Mouse (Mus musculus): ENCODE data around the gene Gcdh. TPM values are rescaled to one million over a fixed set of nuclear protein-coding genes. Genes with fewer than 3 reads are reported as not detected.

Gcdh gene
- polyA plus RNA-seq, 2 experiments = 31.4 to 38.9 TPM

DNA sequence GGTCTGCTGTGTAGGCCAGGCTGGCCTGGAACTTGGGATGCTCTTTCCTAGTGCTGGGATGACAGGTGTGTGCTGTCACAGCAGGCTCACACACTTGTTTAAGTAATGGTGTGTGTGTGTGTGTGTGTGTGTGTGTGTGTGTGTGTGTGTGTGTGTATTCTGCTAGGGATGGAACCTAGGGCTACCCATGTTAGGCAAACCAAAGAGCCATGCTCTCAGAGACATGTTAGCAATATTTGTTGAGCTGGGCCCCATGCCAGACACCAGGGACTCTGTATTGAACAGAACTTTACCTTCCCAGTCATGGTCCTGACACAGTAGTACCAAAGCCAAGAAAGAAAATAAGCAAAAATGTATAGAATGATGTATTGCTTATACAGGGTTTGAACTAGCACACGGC lies 33.8 kb upstream of the Gcdh start:
- H3K9ac ChIP-seq (replicated peaks) = no peak overlapping the region
- H3K4me3 ChIP-seq (ENCODE audit: insufficient read depth in 1 of 2, low read depth in 2 of 2, low read length in 2 of 2) = no peak overlapping the region
- TF ChIP-seq EP300 (IDR thresholded peaks at IDR 0.05; ENCODE audit: low read depth) (no peak), CTCF (IDR thresholded peaks at IDR 0.05; ENCODE audit: low read depth) (no peak)
- no peaks in the 10 kb centered on the region for H3K4me1 ChIP-seq (replicated peaks; ENCODE audit: control insufficient read depth in 2 of 2, insufficient read depth in 2 of 2, low read length in 1 of 2)
- H3K27ac ChIP-seq = no peak overlapping the region
- WGBS (ENCODE audit: insufficient replicate concordance) = 54% methylated on average over 1 of the region's 1 CpGs
- H3K4me2 ChIP-seq (ENCODE audit: low read depth) = no peak overlapping the region
- DNase-seq (ENCODE audit: low read depth in 3 of 3, low spot score in 3 of 3) (no peak), ATAC-seq (ENCODE audit: insufficient read depth) (no peak)
- H3K36me3 ChIP-seq (replicated peaks; ENCODE audit: control insufficient read depth, insufficient read depth, low read depth) = no peaks in the 10 kb centered on the region
- no peaks in the 10 kb centered on the region for H3K9me3 ChIP-seq (ENCODE audit: control insufficient read depth, low read length)
- H3K27me3 ChIP-seq (ENCODE audit: control insufficient read depth, insufficient read depth, low read length) = peaks cover 29% of the 10 kb centered on the region

DNA sequence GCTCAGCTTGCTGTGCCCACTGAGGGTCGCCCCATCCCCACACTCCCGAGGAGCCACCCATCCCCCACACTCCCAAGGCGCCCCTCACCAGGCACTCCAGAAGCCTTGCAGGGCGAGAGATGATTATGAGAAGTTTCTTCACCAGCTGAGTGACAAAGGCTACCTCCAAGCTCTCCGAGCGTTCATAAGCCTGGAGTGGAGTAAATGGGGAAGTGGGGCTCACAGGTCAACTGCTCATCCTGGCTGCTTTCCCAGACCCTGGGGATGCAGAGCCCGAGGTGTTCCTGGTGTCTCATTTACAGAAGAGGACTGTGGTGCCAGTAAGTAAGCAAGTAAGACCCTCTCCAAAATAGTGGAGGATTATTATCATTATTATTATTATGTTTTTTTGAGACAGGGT lies 31.8 kb upstream of the Gcdh start:
- no peak for ATAC-seq (ENCODE audit: insufficient read depth)
- Histone ChIP-seq H3K27me3 (ENCODE audit: control insufficient read depth, insufficient read depth, low read length) (peaks cover 16% of the 10 kb centered on the region), H3K27ac (no peak overlapping the region), H3K9me3 (ENCODE audit: control insufficient read depth, low read length) (no peaks in the 10 kb centered on the region), H3K36me3 (replicated peaks; ENCODE audit: control insufficient read depth, insufficient read depth, low read depth) (no peaks in the 10 kb centered on the region), H3K9ac (replicated peaks) (no peak overlapping the region), H3K4me2 (ENCODE audit: low read depth) (no peak overlapping the region), H3K4me3 (ENCODE audit: insufficient read depth in 1 of 2, low read depth in 2 of 2, low read length in 2 of 2) (no peak overlapping the region), H3K4me1 (replicated peaks; ENCODE audit: control insufficient read depth in 2 of 2, insufficient read depth in 2 of 2, low read length in 1 of 2) (no peaks in the 10 kb centered on the region)
- DNase-seq (ENCODE audit: low read depth in 3 of 3, low spot score in 3 of 3) = no peak
- TF ChIP-seq CTCF (IDR thresholded peaks at IDR 0.05; ENCODE audit: low read depth) (no peak), EP300 (IDR thresholded peaks at IDR 0.05; ENCODE audit: low read depth) (no peak)
- WGBS (ENCODE audit: insufficient replicate concordance) = 40% methylated on average over 7 of the region's 7 CpGs

DNA sequence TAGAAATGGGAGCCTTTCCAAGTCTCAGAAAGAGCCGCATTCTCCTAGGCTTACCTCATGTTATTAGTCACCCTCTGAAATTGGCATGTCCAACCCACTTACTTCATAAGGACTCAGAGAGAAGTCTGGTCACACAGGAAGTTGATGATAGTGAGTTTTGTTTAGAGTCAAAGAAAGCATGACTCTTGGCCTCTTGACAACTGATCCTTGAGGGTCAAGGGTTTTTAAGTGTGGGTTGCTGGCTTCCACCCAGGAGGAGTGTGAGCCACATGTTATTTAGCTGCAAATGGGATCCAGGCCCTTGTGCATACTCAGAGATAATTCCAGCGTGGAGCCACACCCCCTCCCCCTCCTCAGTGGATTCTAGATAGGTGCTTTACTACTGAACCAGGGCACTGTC lies 27.9 kb upstream of the Gcdh start:
- WGBS (ENCODE audit: insufficient replicate concordance) = 59% methylated on average over 2 of the region's 2 CpGs
- H3K27ac ChIP-seq = no peak overlapping the region
- TF ChIP-seq EP300 (IDR thresholded peaks at IDR 0.05; ENCODE audit: low read depth) = no peak
- TF ChIP-seq CTCF (IDR thresholded peaks at IDR 0.05; ENCODE audit: low read depth) = no peak
- H3K4me3 ChIP-seq (ENCODE audit: insufficient read depth in 1 of 2, low read depth in 2 of 2, low read length in 2 of 2) = no peak overlapping the region
- H3K4me1 ChIP-seq (replicated peaks; ENCODE audit: control insufficient read depth in 2 of 2, insufficient read depth in 2 of 2, low read length in 1 of 2) = no peaks in the 10 kb centered on the region
- peaks cover 5% of the 10 kb centered on the region; the same call in 1 of the 2 replicates for H3K27me3 ChIP-seq (ENCODE audit: control insufficient read depth, insufficient read depth, low read length)
- no peak overlapping the region for H3K9ac ChIP-seq (replicated peaks)
- DNase-seq (ENCODE audit: low read depth in 3 of 3, low spot score in 3 of 3) (no peak), ATAC-seq (ENCODE audit: insufficient read depth) (no peak)
- no peaks in the 10 kb centered on the region for H3K9me3 ChIP-seq (ENCODE audit: control insufficient read depth, low read length)
- H3K36me3 ChIP-seq (replicated peaks; ENCODE audit: control insufficient read depth, insufficient read depth, low read depth) = no peaks in the 10 kb centered on the region
- H3K4me2 ChIP-seq (ENCODE audit: low read depth) = no peak overlapping the region

DNA sequence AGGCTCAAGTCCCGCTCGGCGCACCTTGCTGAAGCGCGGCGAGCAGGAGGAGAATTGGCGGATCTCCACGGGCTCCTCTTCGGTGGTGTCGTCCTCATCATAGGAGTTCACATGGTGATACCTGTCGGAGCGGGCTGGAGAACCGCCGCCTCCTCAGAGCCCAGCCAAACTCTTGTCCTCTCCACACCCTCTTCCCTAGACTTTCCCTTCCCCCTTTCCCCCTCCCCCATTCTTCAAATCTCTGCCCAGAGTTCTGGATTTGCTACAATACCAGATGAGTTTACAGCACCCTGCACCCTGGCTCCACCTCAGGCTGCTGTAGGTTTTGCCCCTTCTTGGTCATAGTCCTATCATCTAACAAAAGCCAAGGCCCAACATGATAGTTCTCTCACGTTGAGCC lies 24.9 kb upstream of the Gcdh start:
- WGBS (ENCODE audit: insufficient replicate concordance) = 78% methylated on average over 15 of the region's 15 CpGs
- no peaks in the 10 kb centered on the region for H3K9me3 ChIP-seq (ENCODE audit: control insufficient read depth, low read length)
- peaks cover 5% of the 10 kb centered on the region; the same call in 1 of the 2 replicates for H3K27me3 ChIP-seq (ENCODE audit: control insufficient read depth, insufficient read depth, low read length)
- H3K4me1 ChIP-seq (replicated peaks; ENCODE audit: control insufficient read depth in 2 of 2, insufficient read depth in 2 of 2, low read length in 1 of 2) = peaks cover 0 to under 1% of the 10 kb centered on the region in 2 experiments; a peak in 2 of 4 replicates
- no peak overlapping the region for H3K4me3 ChIP-seq (ENCODE audit: insufficient read depth in 1 of 2, low read depth in 2 of 2, low read length in 2 of 2)
- H3K4me2 ChIP-seq (ENCODE audit: low read depth) = no peak overlapping the region
- DNase-seq (ENCODE audit: low read depth in 3 of 3, low spot score in 3 of 3) = no peak
- TF ChIP-seq CTCF (IDR thresholded peaks at IDR 0.05; ENCODE audit: low read depth) = no peak
- H3K36me3 ChIP-seq (replicated peaks; ENCODE audit: control insufficient read depth, insufficient read depth, low read depth) = no peaks in the 10 kb centered on the region
- H3K27ac ChIP-seq = no peak overlapping the region
- no peak overlapping the region for H3K9ac ChIP-seq (replicated peaks)
- no peak for ATAC-seq (ENCODE audit: insufficient read depth)

- WGBS (ENCODE audit: insufficient replicate concordance) = 31% methylated on average over 20 of the region's 20 CpGs
- DNase-seq (ENCODE audit: low read depth in 3 of 3, low spot score in 3 of 3) (no peak), ATAC-seq (ENCODE audit: insufficient read depth) (no peak)
- no peak overlapping the region for H3K4me3 ChIP-seq (ENCODE audit: insufficient read depth in 1 of 2, low read depth in 2 of 2, low read length in 2 of 2)
- peaks cover 5% of the 10 kb centered on the region; the same call in 1 of the 2 replicates for H3K27me3 ChIP-seq (ENCODE audit: control insufficient read depth, insufficient read depth, low read length)
- H3K4me1 ChIP-seq (replicated peaks; ENCODE audit: control insufficient read depth in 2 of 2, insufficient read depth in 2 of 2, low read length in 1 of 2) = peaks cover 0 to 3% of the 10 kb centered on the region in 2 experiments; a peak in 2 of 4 replicates
- H3K27ac ChIP-seq = no peak overlapping the region
- no peak overlapping the region for H3K9ac ChIP-seq (replicated peaks)
- no peak for TF ChIP-seq EP300 (IDR thresholded peaks at IDR 0.05; ENCODE audit: low read depth)
- H3K36me3 ChIP-seq (replicated peaks; ENCODE audit: control insufficient read depth, insufficient read depth, low read depth) = no peaks in the 10 kb centered on the region
- no peak overlapping the region for H3K4me2 ChIP-seq (ENCODE audit: low read depth)
- H3K9me3 ChIP-seq (ENCODE audit: control insufficient read depth, low read length) = no peaks in the 10 kb centered on the region
Measured at GRCm38 (mm10) chr8:84917781-84918180, 24.1 kb upstream of the Gcdh start.

Measured in liver, embryonic 14.5 days (tissue).